ENCODE assay signal across 12 mouse cellular contexts in genomic region chr13:60614154-60614553, GRCm38 (mm10). TPM values are rescaled to one million over a fixed set of nuclear protein-coding genes. Genes with fewer than 3 reads are reported as not detected.
DNase-seq lines count a peak whose midpoint lies in the region; ATAC-seq and TF ChIP-seq lines count a peak whose summit lies in the region.
"Had no signal": no experiment of that assay in that cellular context is flagged by ENCODE, and none has a peak within 500 bp of the region (broad histone marks: within the 10 kb centered on the region; RNA-seq: fewer than 3 reads in every experiment).

No protein-coding gene starts in this region.

- H3K27ac ChIP-seq in liver, adult 2 months (replicated peaks; ENCODE audit: insufficient read depth, low read depth, low read length), result no peak overlapping the region
- H3K27ac ChIP-seq in forebrain, embryonic 15.5 days (replicated peaks), result peak overlapping the region; percentile 77
- no peak overlapping the region for H3K27ac ChIP-seq in intestine, postnatal 0 days (ENCODE audit: low read depth, low read length)
- H3K27ac ChIP-seq: liver, embryonic 13.5 days had no signal

- 0 out of 2 replicates have a peak, but pooled peaks cover 2% of the 10 kb centered on the region for H3K36me3 ChIP-seq in liver, adult 2 months (ENCODE audit: control insufficient read depth, insufficient read depth, low read length)
- peaks cover 10% of the 10 kb centered on the region for H3K36me3 ChIP-seq in forebrain, embryonic 15.5 days
- H3K36me3 ChIP-seq in intestine, postnatal 0 days (ENCODE audit: control insufficient read depth, insufficient read depth), result no peaks in the 10 kb centered on the region
- H3K36me3 ChIP-seq: liver, embryonic 13.5 days had no signal

- H3K27me3 ChIP-seq in liver, adult 2 months (ENCODE audit: control insufficient read depth, insufficient read depth, low read length), result no peaks in the 10 kb centered on the region
- H3K27me3 ChIP-seq in forebrain, embryonic 15.5 days, result no peaks in the 10 kb centered on the region
- H3K27me3 ChIP-seq in intestine, postnatal 0 days (replicated peaks; ENCODE audit: control insufficient read depth, insufficient read depth, low read length), result no peaks in the 10 kb centered on the region
- H3K27me3 ChIP-seq: liver, embryonic 13.5 days had no signal

- peaks cover 60% of the 10 kb centered on the region for H3K79me2 ChIP-seq in liver, adult 2 months (ENCODE audit: control insufficient read depth, insufficient read depth, low read length)

- H3K4me1 ChIP-seq in liver, adult 2 months (ENCODE audit: control insufficient read depth, insufficient read depth, low read length), result peaks cover 8% of the 10 kb centered on the region
- H3K4me1 ChIP-seq in forebrain, embryonic 15.5 days, result peaks cover 67% of the 10 kb centered on the region
- no peaks in the 10 kb centered on the region; the same call in 1 of the 2 replicates for H3K4me1 ChIP-seq in intestine, postnatal 0 days (replicated peaks; ENCODE audit: control insufficient read depth, insufficient read depth, low read length)

- TF ChIP-seq POLR2A in liver, adult 2 months (IDR thresholded peaks at IDR 0.05; ENCODE audit: extremely low read depth, insufficient read depth, low read length), result no peak

- no peak for TF ChIP-seq CTCF in liver, adult 2 months (IDR thresholded peaks at IDR 0.05; ENCODE audit: low read depth, low read length)
- TF ChIP-seq CTCF in intestine, postnatal 0 days (IDR thresholded peaks at IDR 0.05; ENCODE audit: low read depth), result no peak

- H3K4me2 ChIP-seq in forebrain, embryonic 15.5 days (replicated peaks), result no peak overlapping the region
- H3K4me2 ChIP-seq in intestine, postnatal 0 days (replicated peaks; ENCODE audit: low read depth), result no peak overlapping the region
- H3K4me2 ChIP-seq: liver, embryonic 13.5 days had no signal

- H3K9ac ChIP-seq in liver, adult 2 months (ENCODE audit: low read depth, low read length), result no peak overlapping the region
- no peak overlapping the region for H3K9ac ChIP-seq in forebrain, embryonic 15.5 days (replicated peaks)
- no peak overlapping the region for H3K9ac ChIP-seq in intestine, postnatal 0 days (ENCODE audit: low read depth, low read length)
- H3K9ac ChIP-seq: liver, embryonic 13.5 days had no signal

- peak; percentile 88 for ATAC-seq in forebrain, embryonic 15.5 days (replicated peaks)
- ATAC-seq in intestine, postnatal 0 days, result no peak

- H3K4me3 ChIP-seq in liver, adult 2 months (ENCODE audit: insufficient read depth, low read depth, low read length), result no peak overlapping the region
- no peak overlapping the region for H3K4me3 ChIP-seq in forebrain, embryonic 15.5 days
- H3K4me3 ChIP-seq in intestine, postnatal 0 days (ENCODE audit: low read depth, low read length), result no peak overlapping the region
- H3K4me3 ChIP-seq: liver, embryonic 13.5 days had no signal

- DNase-seq in liver, adult 2 months (ENCODE audit: extremely low read depth, low read depth, low spot score), result peak; percentile 37
- DNase-seq in liver (no peak), adipocyte (ENCODE audit: low spot score) (no peak)
- peak; percentile 65 to 66 for DNase-seq in layer of hippocampus, adult 8-10 months (ENCODE audit: low spot score in 2 of 2)
- peak; percentile 55 for DNase-seq in right cerebral cortex, adult 18-20 months
- DNase-seq: adrenal gland, adult 2 months; embryo, embryonic 11 days; kidney, postnatal 25 days; liver, embryonic 13.5 days; thymus, postnatal 4 days had no signal

- no peaks in the 10 kb centered on the region for H3K9me3 ChIP-seq in forebrain, embryonic 15.5 days
- no peaks in the 10 kb centered on the region for H3K9me3 ChIP-seq in intestine, postnatal 0 days (ENCODE audit: control insufficient read depth)
- H3K9me3 ChIP-seq: liver, embryonic 13.5 days had no signal

- WGBS in liver, adult 2 months, result 68% methylated on average over 8 of the region's 8 CpGs
- WGBS in forebrain, embryonic 15.5 days, result 29% methylated on average over 8 of the region's 8 CpGs
- 86% methylated on average over 8 of the region's 8 CpGs for WGBS in intestine, postnatal 0 days

RNA-seq across cellular contexts. Expression of gene Dapk1, which starts 12.4 kb away (rescaled TPM):
- 23.0 and 36.8 TPM in 2 replicates for total RNA-seq in liver, adult 2 months (2014; rRNA removed)
- 80.5 and 91.7 TPM in 2 replicates for polyA plus RNA-seq in liver, adult 2 months (2012; rRNA removed)
- 54.7 and 56.5 TPM in 2 replicates for polyA plus RNA-seq in forebrain, embryonic 15.5 days (2015; fragmentation: Nextera tagmentation; extraction: Ambion mirVana)
- 100 to 1,000 TPM in 3 of 4 experiments, 10 to 100 TPM in 1; 96.3 to 132 (median 118) TPM for total RNA-seq in layer of hippocampus, adult 8-10 months (2022)
- 3.3 TPM in 2 replicates for polyA plus RNA-seq in intestine, postnatal 0 days (2015; fragmentation: Nextera tagmentation; extraction: Ambion mirVana)

Comparison
In these comparisons a context has a peak if more than half of its experiments do, and no peak if none do; other contexts are left out.
1. DNase-seq: peak in liver, adult 2 months (single experiment), layer of hippocampus, adult 8-10 months (2 of 2) and right cerebral cortex, adult 18-20 months (single experiment); none in liver (single experiment) and adipocyte (single experiment).
2. RNA of gene Dapk1, which starts 12.4 kb away (polyA plus RNA-seq): 80.5 to 91.7 TPM in liver, adult 2 months and 54.7 to 56.5 TPM in forebrain, embryonic 15.5 days; 3.3 TPM in intestine, postnatal 0 days; every median in the first group is over 10 times any median in the second.